Mouse (Mus musculus): Measurements from ENCODE around the gene Inca1. TPM values are rescaled to one million over a fixed set of nuclear protein-coding genes. Genes with fewer than 3 reads are reported as not detected.
A peak's percentile ranks its signal among the peaks of the same experiment; 100 is the strongest.

The Inca1 gene
- total RNA-seq (2021) = 1 to 10 TPM; 1.8 to 3.0 TPM
- long read RNA-seq, experiment 1 = 0 reads
- long read RNA-seq, experiment 2, partial matches to known transcripts = 0 of 2 reads
- long read RNA-seq, experiment 2, other reads (novel, unspliced or antisense) = 0 of 2 reads

DNA sequence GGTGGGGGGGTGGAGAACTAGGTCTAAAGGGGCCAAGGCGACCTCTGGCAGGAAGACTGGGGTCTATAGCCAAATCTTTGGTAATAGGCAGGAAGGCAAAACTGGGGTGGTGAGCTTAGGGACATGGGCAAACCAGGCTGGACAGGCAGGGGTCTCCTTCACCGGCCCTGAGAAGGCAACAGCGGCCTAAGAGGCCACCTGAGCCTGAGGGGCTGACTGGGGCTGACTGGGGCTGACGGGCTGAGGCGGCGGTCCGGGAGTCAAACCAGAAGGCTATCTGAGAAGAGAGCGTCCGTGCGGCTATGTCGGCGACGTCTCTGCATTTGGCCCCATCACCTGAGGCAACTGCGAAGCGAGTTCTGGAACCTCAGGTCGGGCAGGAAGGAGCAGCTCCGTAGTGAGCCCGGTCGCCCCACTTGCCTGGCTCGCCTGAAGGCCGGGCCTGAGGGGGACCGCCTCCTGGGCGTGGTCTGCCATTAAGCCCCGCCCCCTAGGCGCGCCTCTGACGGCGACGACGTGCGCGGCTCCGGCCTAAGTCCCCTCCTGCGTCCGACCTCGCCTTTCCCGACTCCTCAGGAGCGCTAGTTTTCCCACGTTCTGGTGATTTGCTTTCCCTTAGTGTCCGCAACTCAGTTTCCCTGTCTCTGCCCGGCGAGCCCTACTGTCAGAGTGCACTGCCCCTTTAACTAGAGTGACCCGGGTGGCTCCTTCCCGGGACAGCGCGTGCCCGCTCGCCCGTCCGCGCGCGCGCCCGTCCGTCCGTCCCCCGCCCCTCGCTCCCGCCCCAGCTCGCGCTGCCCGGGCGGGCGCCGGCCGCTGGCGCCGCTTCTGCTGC, at the start of gene Inca1, which contains the start of gene Kif1c:
Gene Inca1, minus strand, starts transcription at position 434 of the 835 bp plus-strand sequence.
Gene Kif1c, plus strand, starts transcription at position 827 of the 835 bp plus-strand sequence.
- Histone ChIP-seq H3K27ac (peak within 1 kb of the TSS; percentile 99), H3K4me3 (peak within 1 kb of the TSS; percentile 79)
- TF ChIP-seq CTCF (IDR thresholded peaks at IDR 0.05) = no peak
- intact Hi-C loops (cut with DNase I) = loop anchor here (1.0 to 2.0 kb wide), 2 partner anchors 12 to 53 kb away; partner anchors contain the start of genes Camta2, Rnf167 and Slc25a11
- peak; percentile 95 to 97 for DNase-seq (ENCODE audit: extremely low spot score in 1 of 2, low spot score in 2 of 2)

DNA sequence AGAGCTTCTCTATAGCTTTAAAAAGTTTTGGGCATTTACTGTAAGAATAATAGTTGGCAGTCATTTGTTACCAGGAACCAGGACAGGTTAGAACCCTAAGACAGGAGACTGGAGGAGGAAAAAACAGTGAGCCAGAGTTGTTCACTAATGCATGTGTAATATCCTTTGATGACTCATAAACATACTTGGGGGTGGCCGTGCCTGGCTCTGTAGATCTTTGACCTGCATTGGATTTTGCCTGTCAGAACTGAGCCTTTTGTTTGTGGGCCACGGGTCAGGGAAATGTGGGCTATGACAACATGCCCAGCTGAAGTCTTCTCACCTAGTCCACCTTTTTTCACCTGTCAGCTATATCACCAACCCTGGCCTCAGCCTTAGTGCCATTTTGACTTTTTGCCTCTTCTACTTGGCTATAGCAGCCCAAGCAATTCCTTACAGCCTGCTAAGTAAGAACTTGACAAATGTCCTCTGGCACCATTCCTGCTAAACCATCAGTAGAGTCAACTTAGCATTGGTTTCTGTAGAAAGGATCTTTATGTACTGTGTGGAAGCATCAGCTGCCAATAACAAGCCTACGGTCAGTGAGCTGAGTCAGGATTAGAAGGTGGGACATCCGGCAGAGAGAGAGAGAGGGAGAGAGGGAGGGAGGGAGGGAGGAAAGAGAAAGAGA, 48.1 kb upstream of the Inca1 start:
- H3K4me3 ChIP-seq = no peak overlapping the region
- no peak for TF ChIP-seq CTCF (IDR thresholded peaks at IDR 0.05)
- no peak overlapping the region for H3K27ac ChIP-seq
- intact Hi-C loops (cut with DNase I) = no loop called here
- no peak for DNase-seq (ENCODE audit: extremely low spot score in 1 of 2, low spot score in 2 of 2)

DNA sequence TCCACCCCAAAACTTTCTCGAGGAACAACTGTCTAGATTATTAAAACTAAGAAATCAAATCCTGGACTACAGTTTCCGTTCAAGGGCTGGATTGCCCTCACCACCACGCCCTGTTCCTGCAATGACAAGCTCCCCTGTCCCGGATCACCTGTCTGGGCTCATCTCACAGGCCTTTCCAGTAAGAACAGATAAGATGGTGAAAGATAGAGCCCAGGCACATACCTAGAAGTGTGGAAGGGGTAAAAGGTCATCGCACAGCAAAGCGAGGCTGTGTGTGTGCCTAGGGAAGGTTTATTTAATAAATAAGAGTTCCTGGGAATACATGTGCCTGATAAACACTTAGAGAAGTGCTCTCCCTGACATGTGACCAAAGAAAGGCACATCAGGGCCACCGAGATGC, 45.7 kb upstream of the Inca1 start:
- Histone ChIP-seq H3K4me3 (no peak overlapping the region), H3K27ac (no peak overlapping the region)
- intact Hi-C loops (cut with DNase I) = no loop called here
- no peak for DNase-seq (ENCODE audit: extremely low spot score in 1 of 2, low spot score in 2 of 2)
- TF ChIP-seq CTCF (IDR thresholded peaks at IDR 0.05) = no peak

DNA sequence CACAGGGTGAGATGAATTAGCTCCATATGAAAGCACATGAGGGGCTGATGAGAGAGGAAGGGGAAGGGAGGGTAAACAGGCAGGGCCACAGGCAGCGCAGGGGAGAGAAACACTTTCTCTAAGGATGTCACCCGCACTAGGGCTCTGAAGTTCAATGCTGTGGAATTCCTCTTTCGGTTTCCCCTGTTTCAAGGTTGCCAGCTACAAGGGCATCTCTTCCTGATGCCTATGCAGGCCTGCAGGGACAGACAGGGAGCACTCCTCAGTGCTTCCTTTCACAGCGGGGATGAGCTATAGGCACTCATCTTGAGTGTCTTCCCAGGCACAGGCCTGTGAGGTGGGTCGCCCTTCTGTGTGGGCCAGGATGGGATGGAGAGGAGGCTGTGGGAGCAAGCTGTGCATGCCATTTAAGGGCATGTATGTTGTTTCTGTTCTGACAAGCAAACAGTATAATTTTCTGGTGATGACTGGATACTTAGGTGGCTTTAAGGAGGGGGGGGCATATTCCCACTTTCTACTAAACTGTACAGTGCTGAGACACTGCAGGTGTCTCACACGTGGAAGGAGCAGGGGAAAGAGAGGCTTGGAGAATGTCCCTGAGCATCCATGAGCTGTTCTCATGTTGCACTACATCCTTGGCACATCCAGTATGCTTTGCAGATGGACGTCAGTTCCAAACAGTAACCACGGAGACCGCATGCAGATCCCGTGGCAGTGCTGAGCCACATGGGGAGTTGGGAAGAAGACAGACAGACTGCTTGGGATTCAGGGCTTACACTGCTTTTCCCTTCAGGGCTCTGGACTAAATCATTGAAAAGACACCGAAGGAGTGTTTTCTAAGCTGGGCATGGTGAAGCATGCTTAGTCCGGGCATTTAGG, 42.9 kb upstream of the Inca1 start:
- intact Hi-C loops (cut with DNase I) = no loop called here
- DNase-seq (ENCODE audit: extremely low spot score in 1 of 2, low spot score in 2 of 2) = no peak
- H3K27ac ChIP-seq = no peak overlapping the region
- no peak overlapping the region for H3K4me3 ChIP-seq
- no peak for TF ChIP-seq CTCF (IDR thresholded peaks at IDR 0.05)

DNA sequence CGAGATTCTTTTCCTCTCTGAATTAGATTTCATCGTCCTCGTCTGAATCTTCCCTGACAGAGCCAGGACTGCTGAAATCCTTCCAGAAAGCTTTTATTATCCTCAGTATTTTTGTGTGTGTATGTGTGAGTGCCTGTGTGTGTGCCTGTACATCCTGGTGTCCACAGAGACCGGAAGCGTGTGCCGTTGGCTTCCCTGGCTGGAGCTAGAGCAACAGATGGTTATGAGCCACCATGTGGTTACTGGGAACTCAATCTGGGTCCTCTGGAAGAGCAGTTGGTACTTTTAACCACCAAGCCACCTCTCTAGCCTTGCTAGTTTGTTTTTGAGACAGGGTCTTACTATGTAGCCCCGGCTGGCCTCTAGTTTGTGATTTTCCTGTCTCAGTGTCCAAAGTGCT, 42.2 kb upstream of the Inca1 start:
- intact Hi-C loops (cut with DNase I) = no loop called here
- DNase-seq (ENCODE audit: extremely low spot score in 1 of 2, low spot score in 2 of 2) = no peak
- no peak overlapping the region for H3K4me3 ChIP-seq
- H3K27ac ChIP-seq = no peak overlapping the region
- no peak for TF ChIP-seq CTCF (IDR thresholded peaks at IDR 0.05)

DNA sequence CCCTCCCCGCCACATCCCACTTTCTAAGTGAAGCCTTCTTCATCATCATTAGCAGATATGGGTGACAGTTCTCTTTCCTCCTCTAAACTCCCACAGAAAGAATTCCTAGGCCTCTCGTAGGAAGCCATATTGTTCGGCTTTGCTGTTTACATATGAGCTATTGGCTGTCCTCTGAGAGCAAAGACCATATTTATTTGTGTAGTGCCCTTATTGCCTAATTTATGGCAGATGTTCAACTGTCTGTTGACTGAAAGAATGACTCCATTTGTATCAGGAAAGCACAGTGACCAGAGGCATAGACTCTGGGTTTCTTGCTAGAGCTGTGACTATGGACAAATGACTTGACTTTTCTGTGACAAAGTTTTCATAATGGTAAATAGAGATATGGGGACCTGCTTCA, 41.6 kb upstream of the Inca1 start:
- no peak for TF ChIP-seq CTCF (IDR thresholded peaks at IDR 0.05)
- no peak overlapping the region for H3K4me3 ChIP-seq
- DNase-seq (ENCODE audit: extremely low spot score in 1 of 2, low spot score in 2 of 2) = no peak
- no peak overlapping the region for H3K27ac ChIP-seq
- intact Hi-C loops (cut with DNase I) = no loop called here

DNA sequence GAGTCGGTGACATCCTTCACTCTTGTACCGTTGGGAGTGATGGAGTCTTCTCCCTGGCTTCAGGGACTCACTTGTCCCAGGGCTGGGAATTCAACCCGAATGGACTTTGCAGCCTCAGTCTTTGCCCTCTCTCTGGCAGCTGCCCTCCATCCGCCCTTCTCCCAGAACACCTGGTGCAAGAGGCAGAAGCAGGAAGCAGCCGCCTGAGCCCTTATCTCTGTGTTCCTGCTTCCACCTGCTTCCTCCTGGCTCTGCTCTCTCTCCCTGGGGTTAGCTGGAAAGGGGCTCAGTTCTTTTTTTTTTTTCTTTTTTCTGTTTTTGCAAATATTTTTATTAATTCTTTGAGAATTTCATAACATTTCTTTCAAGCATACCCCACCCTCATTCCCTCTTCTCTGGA, 37.8 kb upstream of the Inca1 start:
- no peak for TF ChIP-seq CTCF (IDR thresholded peaks at IDR 0.05)
- no peak overlapping the region for H3K4me3 ChIP-seq
- DNase-seq (ENCODE audit: extremely low spot score in 1 of 2, low spot score in 2 of 2) = no peak
- intact Hi-C loops (cut with DNase I) = no loop called here
- no peak overlapping the region for H3K27ac ChIP-seq

DNA sequence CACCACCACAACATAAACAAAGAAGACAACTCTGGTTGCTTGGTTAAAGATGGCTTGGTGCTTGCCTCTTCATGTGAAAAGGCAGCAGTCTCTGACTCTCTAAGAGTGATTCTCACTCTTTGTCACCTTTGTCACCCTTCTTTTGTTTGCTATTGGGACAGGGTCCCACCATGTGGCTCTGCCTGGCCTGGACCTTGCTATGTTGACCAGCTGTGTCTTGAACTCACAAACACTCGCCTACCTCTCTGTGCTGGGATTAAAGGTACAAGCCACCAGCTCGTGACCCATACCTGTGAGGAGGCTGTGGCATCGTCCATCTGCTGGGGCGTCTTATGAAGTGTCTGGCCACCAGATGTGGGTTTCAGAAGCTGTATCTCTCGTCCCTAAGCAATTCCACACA, 33.3 kb upstream of the Inca1 start:
- intact Hi-C loops (cut with DNase I) = no loop called here
- Histone ChIP-seq H3K27ac (no peak overlapping the region), H3K4me3 (no peak overlapping the region)
- no peak for DNase-seq (ENCODE audit: extremely low spot score in 1 of 2, low spot score in 2 of 2)
- no peak for TF ChIP-seq CTCF (IDR thresholded peaks at IDR 0.05)

DNA sequence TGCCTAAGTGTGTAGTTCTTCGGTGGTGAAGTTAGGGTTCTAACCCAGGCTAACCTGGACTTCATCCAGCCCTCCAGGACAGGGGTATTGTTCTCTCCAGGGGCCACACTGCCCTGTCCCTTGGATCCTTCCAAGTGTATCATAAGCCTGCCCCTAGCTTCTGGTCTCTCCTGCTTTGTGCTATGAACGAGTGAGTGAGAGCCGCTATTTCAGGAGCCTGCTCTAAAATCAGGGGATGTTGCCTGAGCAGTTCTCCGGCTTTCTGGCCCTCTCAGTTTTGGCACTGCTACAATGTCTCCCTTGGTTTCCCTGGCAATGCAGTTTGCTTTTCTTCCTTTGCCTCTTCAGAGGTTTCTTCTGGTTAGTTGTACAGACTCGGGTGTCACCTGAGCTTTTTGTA, 31.2 kb upstream of the Inca1 start:
- Histone ChIP-seq H3K4me3 (no peak overlapping the region), H3K27ac (peak overlapping the region; percentile 76)
- intact Hi-C loops (cut with DNase I) = no loop called here
- no peak for TF ChIP-seq CTCF (IDR thresholded peaks at IDR 0.05)
- DNase-seq (ENCODE audit: extremely low spot score in 1 of 2, low spot score in 2 of 2) = peak in 1 of 2 experiments; percentile 35

DNA sequence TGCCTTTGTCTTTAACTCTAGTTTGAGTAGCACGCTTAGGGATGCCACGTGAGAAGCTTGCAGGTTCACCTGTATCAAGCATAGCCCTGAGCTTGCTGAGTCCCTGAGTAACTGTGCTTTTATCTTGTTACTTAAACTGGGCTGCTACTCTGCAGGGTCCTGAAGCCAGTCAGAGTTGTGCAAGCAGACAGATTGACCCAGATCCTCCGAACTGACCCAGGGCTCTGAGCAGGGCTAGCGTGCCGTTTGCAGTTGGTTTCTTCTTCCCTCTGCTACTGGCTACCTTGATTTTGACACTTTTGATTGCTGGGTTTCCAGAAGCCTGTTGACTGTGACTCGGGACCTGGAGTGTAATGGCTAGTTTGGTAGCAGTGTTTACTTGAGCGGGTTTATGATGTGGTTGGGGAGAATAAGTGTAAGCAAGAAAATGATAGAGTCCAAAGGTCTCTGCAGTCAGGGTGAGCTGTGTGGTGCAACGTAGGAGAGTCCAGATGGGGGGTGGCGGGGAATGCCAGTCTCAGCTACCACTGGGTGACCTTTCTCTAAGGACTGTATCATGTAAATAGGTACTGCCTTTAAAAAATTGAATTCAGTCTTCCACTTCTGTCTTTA, 30.6 kb upstream of the Inca1 start:
- Histone ChIP-seq H3K27ac (peak overlapping the region; percentile 76), H3K4me3 (no peak overlapping the region)
- TF ChIP-seq CTCF (IDR thresholded peaks at IDR 0.05) = no peak
- no peak for DNase-seq (ENCODE audit: extremely low spot score in 1 of 2, low spot score in 2 of 2)
- intact Hi-C loops (cut with DNase I) = no loop called here

DNA sequence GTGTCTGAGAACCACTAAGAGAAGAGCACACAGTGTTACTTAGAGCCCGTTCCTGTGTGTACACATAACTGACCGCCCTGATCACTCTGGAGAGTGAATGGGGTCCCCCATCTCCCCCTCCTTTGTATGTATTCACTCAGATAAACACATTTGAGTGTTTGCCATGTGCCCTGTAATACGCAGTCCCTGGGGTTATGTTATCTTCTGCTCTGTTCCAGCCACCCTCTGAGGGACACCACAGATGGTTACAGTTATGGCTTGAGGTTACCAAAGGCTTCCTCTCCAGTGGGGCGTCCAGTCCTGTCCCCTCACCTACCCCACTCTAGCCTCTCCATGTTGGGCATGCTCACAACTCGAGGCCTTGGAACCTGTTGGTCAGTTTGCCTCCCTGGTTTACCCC, 27.4 kb upstream of the Inca1 start:
- no peak overlapping the region for H3K27ac ChIP-seq
- intact Hi-C loops (cut with DNase I) = no loop called here
- TF ChIP-seq CTCF (IDR thresholded peaks at IDR 0.05) = no peak
- no peak for DNase-seq (ENCODE audit: extremely low spot score in 1 of 2, low spot score in 2 of 2)
- H3K4me3 ChIP-seq = no peak overlapping the region

All from left cerebral cortex, adult 2 months (tissue).